Mouse (Mus musculus) gastrocnemius, postnatal 10 days (tissue): ENCODE data around the gene Psmd5. TPM values are rescaled to one million over a fixed set of nuclear protein-coding genes. Genes with fewer than 3 reads are reported as not detected.
"Not testable (repeated sequence)": the region's sequence is repeated elsewhere in the genome, so short reads cannot be mapped to it uniquely, and the experiment has no call there.

Experiments
- DNase-seq: peaks from one replicate; pipeline ENCODE4 v3.0.0; 2021; ENCODE audit warnings: mixed read lengths
- total RNA-seq, 2 experiments: library from RNA; stranded (reverse); gene quantifications; 2 replicates each; pipeline ENCODE4 v1.2.3; 2021

The Psmd5 gene
- total RNA-seq, 2 experiments from 2014 or later: 15.4 to 22.4 TPM

DNA sequence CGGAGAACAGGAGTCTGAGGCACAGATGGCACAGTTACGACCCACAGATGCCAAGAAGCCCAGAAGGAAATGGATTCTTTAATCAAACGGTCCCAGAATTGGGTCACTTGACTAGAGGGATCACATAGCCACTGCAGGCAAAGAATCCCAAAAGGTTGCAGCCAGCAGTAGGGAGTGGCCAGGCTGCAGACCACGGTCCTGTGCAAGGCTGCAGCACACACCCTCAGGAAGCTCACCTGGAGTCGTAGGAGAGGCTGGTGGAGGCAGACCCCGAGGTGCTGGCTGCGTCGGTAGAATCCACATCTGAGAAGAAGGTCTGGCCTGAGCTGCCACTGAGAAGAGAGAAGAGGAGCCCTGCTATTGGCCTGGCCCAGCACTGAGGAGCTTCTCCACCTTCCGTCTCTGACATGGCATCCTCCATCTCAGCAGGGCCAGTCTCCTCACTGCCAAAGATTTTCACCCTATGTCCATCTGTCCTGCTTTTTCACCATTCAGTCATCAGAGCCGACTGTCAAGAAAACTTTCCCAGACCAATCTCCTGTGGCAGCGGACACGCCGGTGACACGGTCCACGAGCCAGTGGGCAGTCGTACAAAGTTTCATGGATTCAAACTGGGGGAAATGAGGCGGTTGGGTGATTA lies 22.2 kb upstream of the Psmd5 start:
- no peak for DNase-seq

DNA sequence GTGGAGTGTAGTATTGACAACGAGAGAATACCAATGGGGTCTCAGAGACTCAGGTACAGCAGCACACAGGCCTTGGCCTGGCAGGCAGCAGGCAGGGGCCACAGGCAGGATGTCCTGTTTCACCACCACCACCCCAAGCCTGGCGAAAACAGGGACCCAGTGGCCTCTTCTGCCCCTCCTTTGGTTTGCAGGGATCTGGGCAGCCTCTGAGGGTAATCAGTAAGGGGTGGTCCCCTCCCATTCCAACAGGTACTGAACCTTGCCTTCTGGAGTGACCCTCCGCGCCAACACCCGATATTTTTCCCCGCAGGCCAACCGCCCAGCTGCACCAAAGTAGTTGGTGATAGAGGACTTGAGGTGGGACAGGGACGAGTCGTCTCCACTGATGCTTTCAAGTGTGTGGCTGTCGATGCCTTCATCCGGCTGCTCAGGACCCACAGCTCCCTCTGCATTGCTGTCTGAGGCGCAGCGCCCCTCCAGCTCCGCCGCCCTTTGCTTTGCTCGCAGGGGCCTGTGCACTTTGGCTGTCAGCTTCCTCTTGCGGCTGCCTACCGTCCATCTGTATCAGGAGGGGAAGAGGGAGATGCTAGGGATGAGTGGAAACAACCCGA lies 20.8 kb upstream of the Psmd5 start:
- DNase-seq: no peak

DNA sequence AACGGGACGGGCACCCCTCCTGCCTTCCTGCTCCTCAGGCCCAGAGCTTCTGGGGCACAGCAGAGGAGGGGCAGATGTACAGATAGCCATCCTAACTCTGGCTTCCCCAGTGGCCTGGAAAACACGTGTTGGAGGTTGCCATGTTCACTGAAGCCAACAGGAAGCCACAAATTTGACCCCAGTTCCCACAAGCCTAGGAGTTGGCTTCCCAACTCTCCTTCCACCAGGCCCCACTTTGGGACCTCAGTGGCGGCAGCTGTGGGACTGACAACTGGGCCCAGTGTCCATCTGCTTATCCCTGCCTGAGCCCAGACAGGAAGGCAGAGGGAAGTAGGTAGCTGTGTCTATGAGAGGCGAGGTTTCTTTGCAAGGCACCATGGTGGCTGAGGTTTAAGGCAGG lies 19.2 kb upstream of the Psmd5 start:
- DNase-seq: no peak

DNA sequence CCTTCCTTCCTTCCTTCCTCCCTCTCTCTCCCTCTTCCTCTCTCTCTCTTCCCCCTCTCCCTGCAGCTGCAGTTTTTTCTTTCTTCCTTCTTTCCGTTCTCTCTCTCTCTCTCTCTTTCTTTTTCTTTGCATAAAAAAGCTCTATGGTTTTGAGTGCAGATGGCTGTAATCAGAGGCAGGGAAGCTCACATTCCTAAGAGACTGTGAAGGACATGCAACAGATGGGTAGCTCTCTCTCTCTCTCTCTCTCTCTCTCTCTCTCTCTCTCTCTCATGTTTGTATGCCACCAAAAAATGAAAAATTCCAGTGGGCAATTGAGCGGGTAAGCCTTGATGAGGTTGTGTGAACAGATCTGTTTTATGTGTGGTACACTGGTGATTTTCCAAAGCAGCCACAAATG lies 9.4 kb upstream of the Psmd5 start:
- no peak for DNase-seq

DNA sequence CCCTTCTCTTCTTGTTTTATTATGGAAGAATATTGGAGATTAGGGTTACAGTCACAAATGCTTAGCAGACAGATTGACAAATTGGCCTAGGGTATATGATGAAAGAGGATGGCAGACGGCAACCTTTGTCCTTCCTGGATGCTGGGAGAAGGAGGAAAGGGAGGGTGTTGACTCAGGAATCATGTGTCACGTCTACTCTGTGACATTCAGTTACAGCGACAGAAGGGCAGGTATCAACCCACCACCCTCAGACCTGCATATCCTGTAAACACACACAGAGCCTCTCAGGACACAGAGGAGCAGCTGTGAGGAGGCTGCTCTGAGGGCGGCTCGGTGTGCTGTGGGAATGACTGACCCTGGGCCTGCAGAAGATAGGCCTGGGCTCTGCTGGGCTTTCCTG lies 8.4 kb upstream of the Psmd5 start:
- no peak for DNase-seq

DNA sequence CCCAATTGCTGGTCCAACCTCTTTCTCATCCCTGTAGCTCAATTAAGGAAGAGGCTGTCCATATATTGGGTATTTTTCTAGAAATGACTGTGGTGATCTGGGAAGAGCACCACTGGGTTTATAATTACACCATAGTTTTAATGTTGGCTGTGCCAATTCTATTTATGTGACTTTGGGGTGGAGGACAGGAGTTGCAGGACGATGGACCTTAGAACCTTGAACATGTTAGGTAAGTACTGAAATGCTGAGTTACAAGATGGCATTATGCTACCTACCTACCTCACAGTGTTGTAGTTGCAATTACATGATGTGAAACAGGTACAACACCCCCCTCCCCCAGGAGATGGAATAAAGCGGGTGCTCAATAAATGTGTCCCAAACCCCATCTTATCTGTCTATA lies 8.0 kb upstream of the Psmd5 start:
- no peak for DNase-seq

DNA sequence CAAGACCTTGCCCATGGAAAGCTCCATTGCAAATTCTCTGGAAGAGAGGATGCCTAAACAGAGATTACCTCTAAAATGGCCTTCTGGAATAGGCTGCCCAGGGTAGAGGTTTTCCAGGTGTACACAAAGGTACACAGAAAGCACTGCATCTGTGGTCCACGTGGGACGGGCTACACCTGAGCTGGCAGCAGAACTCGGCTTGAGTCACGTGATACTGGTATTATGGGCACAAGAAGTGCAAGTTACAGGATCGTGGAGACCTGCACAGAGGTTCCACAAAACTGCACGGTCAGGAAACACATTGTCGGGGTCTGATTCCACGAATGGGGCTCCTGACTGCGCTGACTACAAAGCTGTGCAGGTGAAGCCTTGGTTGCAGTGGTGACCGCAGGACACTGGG lies 5.3 kb upstream of the Psmd5 start:
- DNase-seq: no peak

DNA sequence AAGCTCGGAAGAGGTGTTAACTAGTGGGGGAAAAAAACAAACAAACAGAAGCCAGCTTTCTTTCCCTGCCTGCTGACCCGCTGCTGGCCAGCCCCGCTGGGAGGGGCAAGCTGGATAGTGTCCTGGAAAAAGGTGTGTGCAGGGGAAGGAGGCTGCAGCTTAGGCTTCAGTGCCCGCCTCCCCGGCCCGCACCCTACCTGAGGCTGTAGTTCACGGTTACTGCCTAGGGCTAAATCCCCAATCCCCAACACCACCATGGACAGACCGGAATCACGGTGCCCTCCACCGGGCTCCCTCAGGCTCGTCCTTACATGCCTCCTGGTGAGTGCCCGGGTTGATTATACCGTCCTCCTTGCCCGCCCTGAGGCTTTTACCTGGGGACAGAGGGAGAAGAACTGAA lies 497 bp downstream of the Psmd5 start, which contains the start of gene Cutal:
Cutal (plus strand) TSS at position 126 of the 400 bp plus-strand sequence.
- DNase-seq: no peak

DNA sequence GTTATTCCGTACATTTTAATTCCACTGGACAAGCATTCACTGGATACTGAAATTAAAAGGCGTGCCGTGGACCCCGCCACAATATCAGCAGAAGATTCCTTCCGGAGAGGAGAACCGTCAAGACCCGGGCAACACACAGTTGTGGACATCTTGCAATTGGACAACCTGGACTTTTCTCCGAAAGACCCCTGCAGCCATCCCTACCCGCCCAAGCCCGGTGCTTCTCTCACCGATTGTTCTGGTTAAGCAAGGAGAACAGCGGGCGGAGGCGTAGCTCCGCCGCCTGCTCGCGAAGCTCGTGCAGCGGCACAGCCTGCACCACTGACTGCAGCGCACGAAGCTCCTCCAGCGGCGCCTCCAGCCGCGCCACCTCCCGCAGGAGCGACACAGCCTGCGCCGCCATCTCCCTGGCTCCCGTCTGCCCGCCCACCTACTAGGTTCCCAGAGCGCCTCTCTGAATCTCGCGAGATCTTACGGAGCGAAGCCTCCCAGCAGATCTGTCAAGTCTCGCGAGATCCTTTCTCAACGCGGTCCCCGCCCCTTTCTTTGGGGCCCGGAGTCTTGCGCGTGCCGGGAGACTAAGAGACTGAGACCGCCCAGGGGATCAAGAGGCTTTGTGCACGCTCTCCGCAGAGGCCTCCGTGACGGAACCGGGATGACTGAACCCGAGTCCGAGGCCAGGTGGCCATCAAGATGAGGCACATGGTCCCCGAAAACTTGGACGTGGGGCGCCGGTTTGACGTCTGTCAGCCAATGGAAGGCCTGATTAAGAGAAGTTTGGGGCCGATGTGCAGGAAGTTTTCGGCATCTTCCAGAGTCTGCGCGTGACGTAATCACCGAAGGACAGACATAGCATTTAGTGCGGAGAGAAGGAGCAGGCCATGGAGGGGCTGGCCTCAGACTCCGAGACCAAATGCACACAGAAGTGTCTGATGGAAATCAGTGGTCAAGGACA lies 4.0 kb downstream of the Psmd5 start:
- peak; percentile 86 for DNase-seq

DNA sequence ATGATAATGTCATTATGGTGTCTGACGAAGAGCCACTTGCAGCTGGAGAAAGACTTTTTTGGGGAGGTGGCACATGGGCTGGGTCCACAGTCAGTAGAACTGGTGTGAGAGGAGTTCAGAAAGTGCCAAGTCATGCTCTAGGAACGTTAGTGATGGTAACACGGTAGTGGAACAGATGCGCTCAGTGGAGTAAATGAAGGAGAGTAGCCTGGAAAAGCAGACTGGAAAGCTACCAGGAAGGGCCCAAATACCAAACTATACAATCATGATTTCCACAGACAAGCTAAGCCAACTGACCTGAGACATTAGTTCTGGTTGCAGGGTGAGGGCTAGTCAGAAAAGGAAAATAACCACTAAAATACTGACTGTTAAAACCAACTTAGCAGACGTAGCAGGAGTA lies 5.1 kb downstream of the Psmd5 start:
- DNase-seq: no peak

DNA sequence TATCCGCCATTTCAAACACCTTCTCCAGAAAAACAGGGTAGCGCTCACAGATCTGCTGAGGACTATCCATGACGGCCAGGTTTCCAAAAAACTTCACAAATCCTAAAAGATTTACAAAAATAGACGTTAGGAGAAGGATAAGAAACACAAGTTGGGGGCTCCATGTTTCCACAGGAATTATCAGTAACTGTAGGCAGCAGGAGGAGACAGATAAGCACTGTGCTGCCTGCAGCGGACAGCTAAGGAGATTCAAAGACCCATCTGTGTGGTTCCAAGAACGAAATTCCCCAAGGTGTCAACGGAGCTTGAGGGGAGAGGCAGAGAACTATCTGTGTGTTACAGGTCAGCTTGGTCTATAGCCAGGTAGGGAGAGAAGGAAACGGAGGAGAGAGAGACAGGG lies 17.0 kb downstream of the Psmd5 start:
- no peak for DNase-seq

DNA sequence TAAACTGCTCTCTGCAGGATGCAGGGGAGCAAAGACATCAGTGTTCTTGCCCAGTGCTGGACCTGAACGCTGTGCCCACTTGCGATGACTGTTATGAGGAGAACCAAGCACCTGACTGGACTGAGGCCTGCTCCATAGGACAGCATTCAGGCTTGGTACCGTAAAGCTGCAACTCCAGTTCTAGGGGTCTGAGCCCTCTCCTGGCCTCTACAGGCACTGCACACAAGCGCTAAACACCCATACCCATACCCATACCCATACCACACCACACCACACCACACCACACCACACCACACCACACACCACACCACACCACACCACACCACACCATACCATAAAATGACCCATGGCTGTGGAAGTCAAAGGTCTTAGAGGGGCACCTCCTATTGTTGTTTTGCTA lies 19.5 kb downstream of the Psmd5 start:
- DNase-seq: no peak

DNA sequence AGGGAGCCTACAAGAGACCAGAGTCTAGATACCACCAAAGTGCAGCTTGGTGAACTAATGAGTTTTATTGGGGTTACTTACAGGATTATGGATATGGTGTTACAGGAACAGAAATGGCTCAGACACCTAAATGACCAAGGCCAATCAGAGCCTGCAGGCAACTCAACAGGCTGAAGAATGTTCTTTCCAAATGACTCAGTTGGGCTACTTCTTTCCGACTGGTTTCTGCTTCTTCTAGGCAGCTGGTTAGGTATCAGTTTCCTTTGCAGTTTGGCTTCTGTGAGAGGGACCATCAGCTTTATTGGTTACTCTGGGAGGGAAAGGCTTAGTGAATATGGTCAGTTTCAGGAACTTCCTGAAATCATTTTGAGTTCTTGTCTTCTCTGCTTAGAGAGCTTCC lies 27.1 kb downstream of the Psmd5 start:
- DNase-seq: no peak

DNA sequence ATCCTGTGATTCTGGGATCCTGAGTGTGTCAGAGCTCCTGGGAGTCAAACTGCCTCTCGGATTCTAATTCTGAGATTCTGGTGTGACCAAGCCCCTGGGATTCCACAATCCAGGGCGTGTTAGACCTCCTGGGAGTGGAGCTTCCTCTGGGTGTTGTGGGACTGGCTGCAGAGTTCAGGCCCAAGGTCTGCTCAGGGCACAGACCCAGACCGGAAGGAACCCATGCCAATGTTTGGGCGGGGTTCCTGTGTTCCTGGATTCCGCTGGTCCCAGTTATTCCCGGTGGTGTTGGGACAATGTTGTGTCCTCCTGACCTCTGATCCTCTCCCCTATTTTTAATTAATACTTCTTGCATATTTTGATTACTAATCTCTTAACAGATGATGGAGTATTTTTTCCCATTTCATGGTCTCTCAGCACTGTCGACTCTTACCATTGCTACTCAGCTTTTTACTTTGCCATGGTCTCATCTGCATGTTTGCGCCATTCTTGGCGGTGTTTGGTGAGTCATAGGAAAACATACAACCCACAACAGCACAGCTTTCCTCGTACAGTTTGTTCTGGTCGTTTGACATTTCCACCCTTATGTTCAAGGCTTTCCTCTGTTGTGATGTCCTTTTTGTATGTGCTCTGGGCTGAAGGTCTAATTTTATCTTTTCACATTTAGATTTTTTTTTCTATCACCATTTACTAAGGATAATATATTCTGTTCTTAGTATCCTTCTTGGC lies 31.4 kb downstream of the Psmd5 start:
- DNase-seq: peak; percentile 22

DNA sequence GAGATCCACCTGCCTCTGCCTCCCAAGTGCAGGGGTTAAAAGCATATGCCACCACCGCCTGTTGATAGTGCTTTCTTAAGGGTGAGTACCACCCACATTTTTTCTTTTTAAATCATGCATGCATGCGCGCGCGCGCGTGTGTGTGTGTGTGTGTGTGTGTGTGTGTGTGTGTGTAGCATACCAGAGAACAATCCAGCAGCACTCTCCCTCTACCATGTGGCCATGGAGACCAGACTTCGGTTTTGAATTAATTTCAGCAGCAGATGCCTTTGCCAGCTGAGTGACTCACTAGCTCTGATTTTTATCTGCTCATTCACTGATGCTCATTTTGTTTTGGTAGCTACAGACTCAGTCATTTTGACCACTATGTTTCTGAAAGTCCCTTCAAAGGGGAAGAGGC lies 33.1 kb downstream of the Psmd5 start:
- no peak for DNase-seq

DNA sequence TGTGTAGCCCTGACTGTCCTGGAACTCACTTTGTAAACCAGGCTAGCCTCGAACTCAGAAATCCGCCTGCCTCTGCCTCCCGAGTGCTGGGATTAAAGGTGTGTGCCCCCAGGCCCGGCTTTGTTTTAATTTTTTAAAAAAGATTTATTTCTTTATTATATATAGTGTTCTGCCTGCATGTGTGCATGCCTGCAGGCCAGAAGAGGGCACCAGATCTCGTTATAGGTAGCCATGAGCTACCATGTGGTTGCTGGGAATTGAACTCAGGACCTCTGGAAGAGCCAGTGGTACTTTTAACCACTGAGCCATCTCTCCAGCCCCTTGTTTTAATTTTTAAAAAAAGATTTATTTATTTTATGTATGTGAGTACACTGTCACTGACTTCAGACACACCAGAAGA lies 34.6 kb downstream of the Psmd5 start:
- DNase-seq: not testable (repeated sequence)

DNA sequence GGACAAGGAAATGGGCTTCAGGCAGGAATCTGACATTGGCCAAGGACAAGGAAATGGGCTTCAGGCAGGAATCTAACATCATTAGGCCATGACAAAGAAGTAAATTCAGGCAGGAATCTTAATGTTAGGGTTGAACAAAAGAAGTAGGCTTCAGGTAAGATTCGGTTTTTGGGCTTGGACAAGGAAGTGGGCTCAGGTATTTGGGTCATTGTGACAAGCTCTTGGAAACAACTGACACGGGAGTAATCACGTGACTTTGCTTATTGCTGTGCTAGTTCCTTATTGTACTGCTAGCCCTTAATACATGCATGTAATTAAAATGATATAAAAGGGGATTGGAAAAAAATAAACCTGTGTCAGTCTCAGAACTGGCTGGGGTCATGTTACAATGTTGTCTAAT lies 39.1 kb downstream of the Psmd5 start:
- DNase-seq: no peak

DNA sequence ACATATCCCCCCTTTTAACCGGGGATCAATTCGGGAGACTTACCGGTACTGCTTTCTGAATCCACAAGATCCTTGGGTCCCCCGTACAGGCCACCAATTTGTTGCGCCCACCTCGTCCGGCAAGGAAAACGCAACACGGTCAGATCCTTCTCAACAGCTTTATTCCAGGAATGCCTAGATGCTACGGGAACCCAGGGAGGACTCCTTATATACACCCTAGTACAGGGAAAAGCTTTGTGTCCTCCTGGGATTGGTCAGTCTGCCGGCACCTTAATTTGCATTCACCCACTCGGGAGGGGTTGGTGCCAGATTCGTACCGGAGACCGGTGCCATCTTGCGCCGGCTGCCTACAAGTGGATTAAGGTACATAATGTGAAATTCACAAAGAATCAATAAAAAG lies 41.1 kb downstream of the Psmd5 start:
- no peak for DNase-seq

DNA sequence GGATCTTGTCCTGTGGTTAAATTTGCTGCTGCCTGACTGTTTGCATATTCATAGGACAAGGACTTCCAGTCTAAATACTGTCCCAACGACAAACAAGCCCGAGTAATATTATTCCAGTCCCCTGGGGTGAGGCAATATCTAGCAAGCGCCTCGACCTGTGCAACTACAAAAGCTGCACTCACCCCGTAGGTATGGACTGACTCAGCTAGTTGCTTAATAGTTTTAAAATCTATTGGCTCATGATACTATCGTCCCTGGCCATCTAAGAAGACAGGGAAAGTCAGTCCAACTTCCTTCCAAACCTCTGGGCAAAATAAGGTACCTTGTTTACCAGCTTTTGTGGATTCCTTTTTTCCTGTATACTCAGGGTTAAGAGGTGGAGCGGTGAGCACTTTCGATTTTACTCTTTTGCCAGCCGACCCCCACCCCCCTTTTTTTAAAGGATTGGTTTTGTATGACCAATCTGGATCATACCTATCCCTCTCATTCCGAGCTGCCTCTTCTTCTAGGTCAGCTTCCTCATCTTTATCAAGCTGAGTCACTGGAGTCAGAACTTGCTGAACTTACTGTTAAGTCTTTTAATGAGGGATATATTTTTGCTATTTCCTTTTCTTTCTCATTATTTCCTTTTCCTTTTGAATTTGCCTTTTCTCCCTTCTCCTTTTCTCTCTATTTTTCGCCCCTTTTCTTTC lies 41.9 kb downstream of the Psmd5 start, which contains the start of gene Gm34653:
Gm34653 (plus strand) TSS at position 242 of the 692 bp plus-strand sequence.
- DNase-seq: not testable (repeated sequence)

DNA sequence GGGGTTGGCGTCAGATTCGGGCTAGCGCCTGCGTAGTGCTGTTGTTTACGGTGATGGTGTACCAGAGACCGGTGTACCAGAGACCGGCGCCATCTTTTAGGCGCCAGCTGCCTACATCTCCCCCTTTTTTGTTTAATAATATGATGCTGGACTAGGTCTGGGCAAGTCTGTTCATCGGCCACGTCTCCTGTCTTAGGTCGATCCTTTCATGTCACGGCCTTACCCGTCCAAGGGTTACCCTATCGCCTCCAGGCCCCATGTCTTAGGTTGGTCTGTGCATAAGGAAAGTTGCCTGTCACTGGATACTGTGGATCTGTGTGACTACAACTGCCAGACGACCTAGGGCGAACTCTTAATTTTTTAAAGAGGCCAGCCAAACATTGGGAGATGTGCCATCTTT lies 44.7 kb downstream of the Psmd5 start:
- DNase-seq: not testable (repeated sequence)

DNA sequence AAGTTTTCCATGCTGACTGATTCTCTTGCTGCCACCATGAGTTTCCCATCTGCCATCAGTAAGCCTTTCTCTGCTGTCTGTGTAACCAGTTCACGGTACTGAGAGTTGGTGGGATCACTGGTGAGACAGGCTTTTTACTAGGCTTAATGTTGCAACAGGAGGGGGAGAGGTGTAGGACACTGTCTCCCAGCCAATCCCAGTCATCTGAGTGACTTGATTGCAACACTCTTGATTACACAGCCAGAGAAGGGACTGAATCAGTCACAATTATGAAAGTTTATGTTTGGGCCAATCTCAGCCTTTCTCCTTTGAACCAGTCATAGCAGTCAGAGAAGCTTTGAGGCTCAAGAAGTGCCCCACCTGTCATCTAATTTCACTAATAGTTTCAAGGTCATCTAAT lies 46.7 kb downstream of the Psmd5 start:
- no peak for DNase-seq

DNA sequence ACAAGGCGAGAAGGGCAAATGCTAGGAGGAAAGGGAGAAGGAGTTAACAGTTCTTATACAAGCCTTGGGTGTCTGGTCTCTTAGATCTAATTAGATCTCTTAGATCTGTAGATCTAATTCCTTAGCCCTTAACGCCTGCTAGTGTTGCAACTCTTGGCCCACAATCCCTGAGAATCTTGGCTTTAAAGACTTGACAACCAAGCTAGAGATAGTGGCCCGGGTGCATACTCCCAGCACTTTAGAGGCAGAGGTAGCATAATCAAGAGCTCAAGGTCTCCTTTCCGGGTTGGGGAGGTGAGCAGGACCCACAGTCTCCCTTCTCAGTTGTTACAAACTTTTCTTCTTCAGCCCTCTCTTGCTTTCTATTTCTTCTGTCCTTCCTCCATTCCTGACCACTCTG lies 47.2 kb downstream of the Psmd5 start:
- no peak for DNase-seq
